ENCODE assay signal across 18 mouse cellular contexts in the genomic region with DNA sequence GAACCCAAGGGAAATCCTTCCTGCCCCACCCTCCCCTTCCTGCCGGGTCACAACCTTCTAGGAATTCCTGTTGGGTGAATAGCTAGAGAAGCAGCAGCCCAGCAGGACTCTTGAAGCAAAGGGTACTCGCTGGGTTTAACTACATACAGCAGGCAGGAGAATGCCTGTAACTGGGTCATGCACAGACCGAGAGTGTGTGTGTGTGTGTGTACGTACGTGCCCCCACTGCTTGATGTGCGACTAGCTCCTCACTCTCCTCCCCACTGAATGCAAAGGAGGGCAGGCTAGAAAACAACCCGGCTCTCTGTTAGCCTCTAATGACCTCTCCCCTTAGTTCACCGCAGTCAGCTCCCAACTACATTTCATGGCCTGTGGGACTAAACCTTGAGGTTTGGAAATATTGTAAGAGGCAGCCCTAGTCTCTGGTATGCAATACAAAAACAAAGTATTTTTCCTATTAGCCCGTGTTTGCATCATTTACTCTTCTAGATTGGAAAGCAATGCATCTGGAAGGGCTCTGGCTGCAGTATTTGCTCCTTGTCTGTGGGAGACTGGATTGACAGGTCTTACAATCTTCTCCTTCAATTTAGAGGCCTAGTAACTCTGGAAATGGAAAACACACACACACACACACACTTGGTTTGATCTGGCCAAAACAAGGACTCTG. TPM values are rescaled to one million over a fixed set of nuclear protein-coding genes. Genes with fewer than 3 reads are reported as not detected.
A peak's percentile ranks its signal among the peaks of the same experiment; 100 is the strongest.
DNase-seq lines count a peak whose midpoint lies in the region; ATAC-seq and TF ChIP-seq lines count a peak whose summit lies in the region.
"Had no signal": no experiment of that assay in that cellular context is flagged by ENCODE, and none has a peak within 500 bp of the region (broad histone marks: within the 10 kb centered on the region; RNA-seq: fewer than 3 reads in every experiment).

No protein-coding gene starts in this region.

- no peak overlapping the region for H3K4me2 ChIP-seq in heart, embryonic 12.5 days
- no peak overlapping the region for H3K4me2 ChIP-seq in liver, postnatal 0 days (ENCODE audit: low read depth, low read length)
- no peak overlapping the region for H3K4me2 ChIP-seq in liver, embryonic 12.5 days
- no peak overlapping the region for H3K4me2 ChIP-seq in embryonic facial prominence, embryonic 12.5 days (replicated peaks)
- H3K4me2 ChIP-seq in myocyte (ENCODE audit: low read depth), result no peak overlapping the region
- H3K4me2 ChIP-seq: midbrain, embryonic 13.5 days had no signal

- peaks cover 22% of the 10 kb centered on the region for H3K79me2 ChIP-seq in myocyte (ENCODE audit: control insufficient read depth, insufficient read depth)

- no peak overlapping the region for H3K9ac ChIP-seq in heart, embryonic 12.5 days
- no peak overlapping the region for H3K9ac ChIP-seq in liver, postnatal 0 days (replicated peaks)
- H3K9ac ChIP-seq in liver, embryonic 12.5 days, result no peak overlapping the region
- H3K9ac ChIP-seq in embryonic facial prominence, embryonic 12.5 days, result no peak overlapping the region
- H3K9ac ChIP-seq: midbrain, embryonic 13.5 days had no signal

- peaks cover 65% of the 10 kb centered on the region for H3K36me3 ChIP-seq in heart, embryonic 12.5 days
- peaks cover 31% of the 10 kb centered on the region for H3K36me3 ChIP-seq in liver, postnatal 0 days (replicated peaks; ENCODE audit: insufficient read depth, low read length)
- H3K36me3 ChIP-seq in liver, embryonic 12.5 days, result peaks cover 54% of the 10 kb centered on the region
- H3K36me3 ChIP-seq in embryonic facial prominence, embryonic 12.5 days, result peaks cover 71% of the 10 kb centered on the region
- peaks cover 28% of the 10 kb centered on the region for H3K36me3 ChIP-seq in myocyte (ENCODE audit: control insufficient read depth, insufficient read depth)

- TF ChIP-seq POLR2A in myocyte (IDR thresholded peaks at IDR 0.05; ENCODE audit: insufficient read length, low read depth), result peak; percentile 32

- peaks cover 42% of the 10 kb centered on the region for H3K4me1 ChIP-seq in heart, embryonic 12.5 days (replicated peaks)
- H3K4me1 ChIP-seq in liver, postnatal 0 days (ENCODE audit: insufficient read depth), result peaks cover 12% of the 10 kb centered on the region
- peaks cover 17% of the 10 kb centered on the region for H3K4me1 ChIP-seq in liver, embryonic 12.5 days
- H3K4me1 ChIP-seq in embryonic facial prominence, embryonic 12.5 days, result peaks cover 36% of the 10 kb centered on the region

- H3ac ChIP-seq in myocyte (ENCODE audit: control insufficient read depth, insufficient read length), result no peak overlapping the region

- WGBS in heart, embryonic 12.5 days, result 76% methylated on average over 9 of the region's 9 CpGs
- WGBS in liver, postnatal 0 days (ENCODE audit: insufficient replicate concordance), result 76% methylated on average over 9 of the region's 9 CpGs
- 67% methylated on average over 9 of the region's 9 CpGs for WGBS in liver, embryonic 12.5 days (ENCODE audit: insufficient replicate concordance)
- 55% methylated on average over 9 of the region's 9 CpGs for WGBS in embryonic facial prominence, embryonic 12.5 days

- DNase-seq in heart, postnatal 25 days (ENCODE audit: low spot score), result no peak
- DNase-seq in liver, postnatal 0 days, result no peak
- no peak for DNase-seq in right cerebral cortex, postnatal 14 days
- DNase-seq: B cell, adult 2 months; cerebellum, postnatal 25 days; lung, adult 18-20 months; lung, postnatal 4 days; thymus, adult 18-20 months had no signal

- no peak for ATAC-seq in heart, embryonic 12.5 days (ENCODE audit: insufficient number of reproducible peaks, low FRiP score)
- peak; percentile 33 for ATAC-seq in liver, postnatal 0 days
- ATAC-seq in liver, embryonic 12.5 days, result no peak
- ATAC-seq in embryonic facial prominence, embryonic 12.5 days (ENCODE audit: insufficient number of reproducible peaks, insufficient read depth, low FRiP score, low TSS enrichment), result no peak
- no peak for ATAC-seq in granulocyte monocyte progenitor cell, adult 5-6 weeks (replicated peaks; ENCODE audit: poor library complexity, severe bottlenecking)
- ATAC-seq: activated CD4-positive, CD25-positive, alpha-beta regulatory T cell, adult 4 months; forebrain, embryonic 14.5 days; inflammation-experienced regulatory T-cells, adult 6 months; midbrain, embryonic 13.5 days had no signal

- H3K27me3 ChIP-seq in heart, embryonic 12.5 days (replicated peaks), result no peaks in the 10 kb centered on the region
- H3K27me3 ChIP-seq in liver, postnatal 0 days (ENCODE audit: insufficient read depth, low read length), result no peaks in the 10 kb centered on the region
- H3K27me3 ChIP-seq in liver, embryonic 12.5 days (replicated peaks), result no peaks in the 10 kb centered on the region; the same call in 1 of the 2 replicates
- H3K27me3 ChIP-seq in embryonic facial prominence, embryonic 12.5 days, result no peaks in the 10 kb centered on the region
- no peaks in the 10 kb centered on the region for H3K27me3 ChIP-seq in myocyte (ENCODE audit: control insufficient read depth, insufficient read depth, insufficient read length)
- H3K27me3 ChIP-seq: midbrain, embryonic 13.5 days had no signal

- TF ChIP-seq EP300 in liver, postnatal 0 days (IDR thresholded peaks at IDR 0.05; ENCODE audit: low read depth), result no peak

- intact Hi-C loops in heart, postnatal 25 days (cut with DNase I), result no loop called here

- peak overlapping the region; percentile 48; the same call in 1 of the 2 replicates for H3K27ac ChIP-seq in heart, embryonic 12.5 days (ENCODE audit: poor library complexity, severe bottlenecking)
- no peak overlapping the region for H3K27ac ChIP-seq in liver, postnatal 0 days (ENCODE audit: low read depth)
- H3K27ac ChIP-seq in liver, embryonic 12.5 days, result no peak overlapping the region
- peak overlapping the region; percentile 36; the same call in 1 of the 2 replicates for H3K27ac ChIP-seq in embryonic facial prominence, embryonic 12.5 days
- H3K27ac ChIP-seq: left cerebral cortex, adult 2 months; midbrain, embryonic 13.5 days had no signal

- H3K4me3 ChIP-seq in heart, embryonic 12.5 days, result no peak overlapping the region
- no peak overlapping the region for H3K4me3 ChIP-seq in liver, postnatal 0 days (ENCODE audit: low read depth, low read length)
- H3K4me3 ChIP-seq in liver, embryonic 12.5 days, result no peak overlapping the region
- no peak overlapping the region for H3K4me3 ChIP-seq in embryonic facial prominence, embryonic 12.5 days
- no peak overlapping the region for H3K4me3 ChIP-seq in myocyte
- H3K4me3 ChIP-seq: left cerebral cortex, adult 2 months; midbrain, embryonic 13.5 days had no signal

- TF ChIP-seq CTCF in liver, postnatal 0 days (IDR thresholded peaks at IDR 0.05; ENCODE audit: low read depth), result no peak

- no peaks in the 10 kb centered on the region for H3K9me3 ChIP-seq in heart, embryonic 12.5 days (replicated peaks)
- no peaks in the 10 kb centered on the region for H3K9me3 ChIP-seq in liver, postnatal 0 days (ENCODE audit: low read length)
- no peaks in the 10 kb centered on the region for H3K9me3 ChIP-seq in liver, embryonic 12.5 days (replicated peaks)
- H3K9me3 ChIP-seq in embryonic facial prominence, embryonic 12.5 days, result no peaks in the 10 kb centered on the region
- H3K9me3 ChIP-seq: midbrain, embryonic 13.5 days had no signal

TF ChIP-seq in myocyte, 11 proteins besides CTCF, POLR2A, EP300 and RAD21:
- TF ChIP-seq POLR2AphosphoS2 (IDR thresholded peaks at IDR 0.05; ENCODE audit: insufficient read length, low read depth) (peak; percentile 62), MAX (IDR thresholded peaks at IDR 0.05; ENCODE audit: low read depth) (no peak)

RNA-seq across cellular contexts. Expression of gene Slc25a4, which starts 6.0 kb away (rescaled TPM):
- polyA plus RNA-seq in heart, embryonic 12.5 days (2016; fragmentation: Nextera tagmentation; extraction: Ambion mirVana), result 1,672 and 1,682 TPM in 2 replicates
- 1,000 to 10,000 TPM; 5,468 to 5,495 TPM for total RNA-seq in heart, postnatal 25 days (2021)
- 448 and 459 TPM in 2 replicates for polyA plus RNA-seq in liver, postnatal 0 days (2015; fragmentation: Nextera tagmentation; extraction: Ambion mirVana)
- 144 and 148 TPM in 2 replicates for polyA plus RNA-seq in liver, embryonic 12.5 days (2016; fragmentation: Nextera tagmentation; extraction: Ambion mirVana)
- polyA plus RNA-seq in embryonic facial prominence, embryonic 12.5 days (2016; fragmentation: Nextera tagmentation; extraction: Ambion mirVana), result 525 and 530 TPM in 2 replicates
- 368 TPM for polyA plus RNA-seq in myocyte (2012; fragmentation: generic; extraction: Trizol)
- total RNA-seq in granulocyte monocyte progenitor cell, adult 5-6 weeks (2014; fragmentation: Nextera tagmentation), result 71.7 and 105 TPM in 2 replicates
- total RNA-seq in granulocyte monocyte progenitor cell, adult 5-6 weeks (2017), result 169 and 178 TPM in 2 replicates

RNA-seq across cellular contexts. Expression of gene Snx25, which starts 53.1 kb away (rescaled TPM):
- 5.8 and 6.3 TPM in 2 replicates for polyA plus RNA-seq in heart, embryonic 12.5 days (2016; fragmentation: Nextera tagmentation; extraction: Ambion mirVana)
- total RNA-seq in heart, postnatal 25 days (2021), result 10 to 100 TPM in 1 of 2 experiments, 1 to 10 TPM in 1; 9.6 to 11.4 TPM
- polyA plus RNA-seq in liver, postnatal 0 days (2015; fragmentation: Nextera tagmentation; extraction: Ambion mirVana), result 3.7 and 4.2 TPM in 2 replicates
- 5.7 and 6.2 TPM in 2 replicates for polyA plus RNA-seq in liver, embryonic 12.5 days (2016; fragmentation: Nextera tagmentation; extraction: Ambion mirVana)
- 5.5 and 6.6 TPM in 2 replicates for polyA plus RNA-seq in embryonic facial prominence, embryonic 12.5 days (2016; fragmentation: Nextera tagmentation; extraction: Ambion mirVana)
- 4.4 TPM for polyA plus RNA-seq in myocyte (2012; fragmentation: generic; extraction: Trizol)
- total RNA-seq in granulocyte monocyte progenitor cell, adult 5-6 weeks (2014; fragmentation: Nextera tagmentation), result 6.6 and 18.2 TPM in 2 replicates
- 12.0 and 14.0 TPM in 2 replicates for total RNA-seq in granulocyte monocyte progenitor cell, adult 5-6 weeks (2017)

RNA-seq across cellular contexts. Expression of gene Cfap97, which starts 53.5 kb away (rescaled TPM):
- 21.4 and 22.6 TPM in 2 replicates for polyA plus RNA-seq in heart, embryonic 12.5 days (2016; fragmentation: Nextera tagmentation; extraction: Ambion mirVana)
- total RNA-seq in heart, postnatal 25 days (2021), result 10 to 100 TPM; 11.5 to 12.9 TPM
- 8.4 and 9.2 TPM in 2 replicates for polyA plus RNA-seq in liver, postnatal 0 days (2015; fragmentation: Nextera tagmentation; extraction: Ambion mirVana)
- polyA plus RNA-seq in liver, embryonic 12.5 days (2016; fragmentation: Nextera tagmentation; extraction: Ambion mirVana), result 12.1 and 12.5 TPM in 2 replicates
- polyA plus RNA-seq in embryonic facial prominence, embryonic 12.5 days (2016; fragmentation: Nextera tagmentation; extraction: Ambion mirVana), result 27.0 and 33.1 TPM in 2 replicates
- 2.9 TPM for polyA plus RNA-seq in myocyte (2012; fragmentation: generic; extraction: Trizol)
- total RNA-seq in granulocyte monocyte progenitor cell, adult 5-6 weeks (2014; fragmentation: Nextera tagmentation), result 22.7 and 29.9 TPM in 2 replicates
- 24.9 and 29.0 TPM in 2 replicates for total RNA-seq in granulocyte monocyte progenitor cell, adult 5-6 weeks (2017)

Comparison
In these comparisons a context has a peak if more than half of its experiments do, and no peak if none do; other contexts are left out.
1. H3K27ac ChIP-seq: peak in heart, embryonic 12.5 days (single experiment) and embryonic facial prominence, embryonic 12.5 days (single experiment); none in liver, postnatal 0 days (single experiment) and liver, embryonic 12.5 days (single experiment).